Mouse (Mus musculus): Measurements from ENCODE around the gene Hoxd13. TPM values are rescaled to one million over a fixed set of nuclear protein-coding genes. Genes with fewer than 3 reads are reported as not detected.

Gene Hoxd13
- polyA plus RNA-seq, 1 experiment from 2014 or later, result not detected

DNA sequence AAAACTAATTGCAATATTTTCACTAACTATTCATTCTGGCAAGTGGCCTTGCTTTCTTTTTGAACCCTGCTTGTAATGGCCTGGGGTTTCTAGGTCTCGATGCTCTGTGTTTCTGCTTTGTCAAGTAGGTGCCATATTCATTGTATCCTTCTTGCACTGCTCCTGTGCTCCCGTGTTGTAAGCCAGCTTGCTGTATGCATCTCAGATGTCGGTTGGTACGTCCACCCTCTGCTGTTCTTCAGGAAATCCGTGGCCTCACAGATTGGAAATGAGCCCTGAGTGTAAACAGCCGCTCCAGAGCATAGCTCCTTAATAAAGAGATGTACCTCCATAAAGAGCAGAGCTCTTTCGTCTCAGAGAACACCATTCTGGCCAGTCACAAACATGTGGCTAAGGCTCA, 39.5 kb downstream of the Hoxd13 start:
- Histone ChIP-seq H3K27ac (ENCODE audit: low read depth, low read length) (no peak overlapping the region), H3K36me3 (ENCODE audit: control insufficient read depth, insufficient read depth) (no peaks in the 10 kb centered on the region), H3K4me3 (ENCODE audit: low read depth, low read length) (no peak overlapping the region), H3K9ac (ENCODE audit: low read depth, low read length) (no peak overlapping the region), H3K9me3 (ENCODE audit: control insufficient read depth) (no peaks in the 10 kb centered on the region), H3K27me3 (replicated peaks; ENCODE audit: control insufficient read depth, insufficient read depth, low read length) (peaks cover 94% of the 10 kb centered on the region), H3K4me1 (replicated peaks; ENCODE audit: control insufficient read depth, insufficient read depth, low read length) (no peaks in the 10 kb centered on the region), H3K4me2 (replicated peaks; ENCODE audit: low read depth) (0 out of 2 replicates have a peak overlapping the region, but pooled peaks have one; percentile 6)
- TF ChIP-seq CTCF (IDR thresholded peaks at IDR 0.05; ENCODE audit: low read depth), result no peak
- ATAC-seq, result no peak
- 37% methylated on average over 7 of the region's 7 CpGs for WGBS

DNA sequence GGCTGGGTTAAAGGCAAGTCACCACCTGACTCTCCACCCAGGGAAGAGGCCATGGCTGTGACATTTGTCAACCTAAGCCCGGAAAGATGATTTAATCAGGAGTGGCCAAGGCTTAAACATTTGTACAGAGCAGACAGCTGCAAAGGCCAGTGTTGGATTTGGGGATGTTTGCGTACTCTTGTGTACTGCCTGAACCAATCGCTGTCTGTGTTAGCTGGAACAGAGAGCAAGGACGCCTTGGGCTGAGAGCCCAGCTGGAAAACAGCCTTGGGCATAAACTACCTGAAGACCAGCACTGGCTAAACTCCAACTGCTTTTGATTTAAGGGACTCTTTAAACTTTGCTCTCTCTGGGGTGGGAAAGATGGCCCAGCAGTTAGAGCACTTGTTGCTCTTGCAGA, 40.6 kb downstream of the Hoxd13 start:
- H3K27ac ChIP-seq (ENCODE audit: low read depth, low read length), result no peak overlapping the region
- no peak for TF ChIP-seq CTCF (IDR thresholded peaks at IDR 0.05; ENCODE audit: low read depth)
- H3K4me2 ChIP-seq (replicated peaks; ENCODE audit: low read depth), result no peak overlapping the region
- peaks cover 94% of the 10 kb centered on the region for H3K27me3 ChIP-seq (replicated peaks; ENCODE audit: control insufficient read depth, insufficient read depth, low read length)
- H3K4me3 ChIP-seq (ENCODE audit: low read depth, low read length), result no peak overlapping the region
- no peaks in the 10 kb centered on the region for H3K4me1 ChIP-seq (replicated peaks; ENCODE audit: control insufficient read depth, insufficient read depth, low read length)
- 31% methylated on average over 4 of the region's 4 CpGs for WGBS
- no peak for ATAC-seq
- H3K9ac ChIP-seq (ENCODE audit: low read depth, low read length), result no peak overlapping the region
- H3K9me3 ChIP-seq (ENCODE audit: control insufficient read depth), result no peaks in the 10 kb centered on the region
- H3K36me3 ChIP-seq (ENCODE audit: control insufficient read depth, insufficient read depth), result no peaks in the 10 kb centered on the region

DNA sequence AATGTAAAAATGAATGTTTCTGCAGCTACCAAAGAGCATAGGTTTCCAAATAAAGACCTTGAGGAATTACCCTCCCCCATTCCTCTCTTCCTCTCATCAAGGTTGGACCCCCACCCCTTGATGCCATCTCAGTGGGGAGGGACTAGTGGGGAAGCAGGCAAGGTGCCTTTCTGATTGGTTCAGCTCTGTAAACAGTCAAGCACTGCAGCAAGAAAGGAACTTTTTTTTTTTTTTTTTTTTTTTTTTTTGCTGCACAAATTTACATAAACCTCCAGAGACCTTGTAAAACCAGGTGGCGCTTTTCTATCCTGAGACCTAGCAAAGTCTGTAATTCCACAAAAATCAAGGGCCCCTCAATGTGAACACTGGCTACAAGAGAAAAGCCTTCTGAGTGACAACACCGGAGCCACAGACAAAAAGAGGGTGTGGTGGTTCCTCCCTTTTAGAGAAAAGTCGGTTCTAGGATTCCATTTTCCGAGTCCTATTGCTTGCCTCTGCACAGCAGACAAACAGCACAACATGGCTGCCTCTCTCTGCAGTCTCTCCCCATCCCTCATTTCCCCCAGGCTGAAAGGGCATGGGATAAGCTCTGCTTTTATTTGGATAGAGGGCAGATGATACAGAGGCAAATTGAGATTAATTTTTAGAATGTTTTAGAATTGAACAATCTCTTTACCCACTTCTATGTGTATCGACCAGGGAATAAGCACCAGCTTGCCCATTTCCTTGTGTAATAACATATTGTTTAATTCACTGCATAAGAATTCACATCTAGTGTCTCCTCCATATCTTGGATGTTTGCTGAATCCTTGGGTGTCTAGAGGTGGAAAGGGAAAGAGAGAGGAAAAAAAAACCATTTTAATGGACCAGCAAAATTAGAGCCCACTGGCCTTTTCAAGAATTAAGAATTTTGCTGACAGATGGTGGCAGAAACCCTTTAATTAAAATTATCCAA, 41.6 kb downstream of the Hoxd13 start:
- 22% methylated on average over 5 of the region's 5 CpGs for WGBS
- H3K4me2 ChIP-seq (replicated peaks; ENCODE audit: low read depth), result no peak overlapping the region
- ATAC-seq, result no peak

DNA sequence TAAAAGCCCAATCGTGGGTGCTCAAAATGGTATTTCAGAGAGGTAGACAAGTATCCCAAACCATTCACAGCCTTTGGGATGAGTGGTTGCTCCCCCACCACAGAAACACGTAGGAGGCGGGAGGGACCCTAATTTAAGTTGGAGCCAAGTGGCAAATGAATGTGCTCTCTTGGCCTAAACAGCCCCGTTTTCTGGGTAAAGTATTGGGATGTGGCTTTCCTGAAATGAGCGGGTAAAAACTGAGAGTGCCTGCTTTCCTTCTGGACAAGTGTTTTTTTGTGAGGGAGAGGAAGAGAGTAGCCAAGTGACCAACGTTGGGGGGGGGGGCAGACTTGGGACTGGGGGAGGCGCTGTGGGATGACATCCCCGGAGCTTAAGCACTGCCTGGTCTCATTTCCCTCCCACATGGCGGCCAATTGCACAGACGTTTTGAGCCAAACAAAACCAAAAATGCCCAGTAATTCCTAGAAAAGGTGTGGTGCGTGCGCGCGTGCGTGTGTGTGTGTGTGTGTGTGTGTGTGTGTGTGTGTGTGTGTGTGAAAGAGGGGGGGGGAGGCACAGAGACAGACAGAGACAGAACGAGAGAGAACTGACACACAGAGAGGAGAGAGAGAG, 42.9 kb downstream of the Hoxd13 start:
- H3K4me2 ChIP-seq (replicated peaks; ENCODE audit: low read depth), result peak overlapping the region; percentile 70
- no peaks in the 10 kb centered on the region for H3K4me1 ChIP-seq (replicated peaks; ENCODE audit: control insufficient read depth, insufficient read depth, low read length)
- peaks cover 94% of the 10 kb centered on the region for H3K27me3 ChIP-seq (replicated peaks; ENCODE audit: control insufficient read depth, insufficient read depth, low read length)
- H3K4me3 ChIP-seq (ENCODE audit: low read depth, low read length), result peak overlapping the region; percentile 65
- whole genome bisulfite sequencing, result 4% methylated on average over 16 of the region's 16 CpGs
- ATAC-seq, result no peak
- H3K9ac ChIP-seq (ENCODE audit: low read depth, low read length), result no peak overlapping the region
- no peaks in the 10 kb centered on the region for H3K9me3 ChIP-seq (ENCODE audit: control insufficient read depth)
- TF ChIP-seq CTCF (IDR thresholded peaks at IDR 0.05; ENCODE audit: low read depth), result no peak
- no peaks in the 10 kb centered on the region for H3K36me3 ChIP-seq (ENCODE audit: control insufficient read depth, insufficient read depth)
- H3K27ac ChIP-seq (ENCODE audit: low read depth, low read length), result no peak overlapping the region

More for the DNA sequence above, 41.6 kb downstream of the Hoxd13 start:
- H3K27ac ChIP-seq (ENCODE audit: low read depth, low read length), result no peak overlapping the region
- no peak overlapping the region for H3K9ac ChIP-seq (ENCODE audit: low read depth, low read length)
- no peaks in the 10 kb centered on the region for H3K9me3 ChIP-seq (ENCODE audit: control insufficient read depth)
- no peaks in the 10 kb centered on the region for H3K36me3 ChIP-seq (ENCODE audit: control insufficient read depth, insufficient read depth)
- H3K4me1 ChIP-seq (replicated peaks; ENCODE audit: control insufficient read depth, insufficient read depth, low read length), result no peaks in the 10 kb centered on the region
- TF ChIP-seq CTCF (IDR thresholded peaks at IDR 0.05; ENCODE audit: low read depth), result no peak
- H3K4me3 ChIP-seq (ENCODE audit: low read depth, low read length), result no peak overlapping the region
- H3K27me3 ChIP-seq (replicated peaks; ENCODE audit: control insufficient read depth, insufficient read depth, low read length), result peaks cover 94% of the 10 kb centered on the region

DNA sequence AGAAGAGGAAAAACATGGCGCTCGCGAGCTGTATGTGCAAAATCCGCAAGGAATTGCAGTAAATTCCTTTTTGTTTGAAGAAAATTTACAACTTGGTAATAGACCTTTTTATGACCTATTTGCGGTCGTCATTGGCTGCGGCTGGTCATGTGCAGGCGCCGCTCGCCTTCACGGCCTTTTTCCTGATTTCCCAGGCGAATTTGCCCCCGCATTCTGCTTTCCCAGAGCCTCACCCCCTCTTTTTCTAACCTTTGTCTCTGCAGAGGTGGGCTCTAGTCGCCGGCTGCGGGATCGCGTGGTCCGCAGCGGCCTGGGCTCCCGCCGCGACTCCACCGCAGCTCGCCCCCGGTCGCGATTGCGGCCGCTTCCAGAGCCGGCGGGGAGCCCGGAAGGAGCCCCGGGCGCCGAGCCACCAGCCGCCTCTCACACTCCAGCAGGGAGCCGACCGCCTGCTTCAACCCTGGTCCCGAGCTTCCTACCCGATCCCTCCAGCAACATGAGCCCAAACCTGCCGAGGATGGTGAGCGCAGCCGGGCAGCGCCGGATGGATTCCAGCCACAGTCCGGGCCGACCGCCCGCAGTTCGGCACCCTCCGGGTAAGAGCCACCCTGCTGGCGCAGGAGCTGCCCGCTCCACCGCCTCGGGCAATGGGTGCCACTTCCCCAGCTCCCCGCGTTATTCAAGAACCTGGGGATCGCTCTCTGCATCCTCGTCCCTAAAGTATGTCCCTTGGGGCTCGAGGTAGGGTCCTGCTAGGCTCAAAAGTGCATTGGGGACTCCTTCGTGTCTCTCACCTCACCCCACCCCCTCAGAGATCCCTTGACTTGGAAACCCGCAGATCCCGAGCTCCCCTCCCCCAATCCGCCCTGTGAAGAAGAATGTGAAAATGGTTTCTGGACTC, 43.9 kb downstream of the Hoxd13 start, which contains the start of the genes Hoxd3 and Hoxd4:
Gene Hoxd3, plus strand, starts transcription at position 207 of the 901 bp plus-strand sequence.
Gene Hoxd4, plus strand, starts transcription at position 209 of the 901 bp plus-strand sequence.
- peak within 1 kb of the TSS; percentile 66 for H3K27ac ChIP-seq (ENCODE audit: low read depth, low read length)
- WGBS, result under 1% methylated on average over 65 of the region's 65 CpGs
- peak within 1 kb of the TSS; percentile 70 for H3K4me2 ChIP-seq (replicated peaks; ENCODE audit: low read depth)
- peak within 1 kb of the TSS; percentile 70 for H3K9ac ChIP-seq (ENCODE audit: low read depth, low read length)
- H3K4me1 ChIP-seq (replicated peaks; ENCODE audit: control insufficient read depth, insufficient read depth, low read length), result no peaks in the 10 kb centered on the region
- H3K9me3 ChIP-seq (ENCODE audit: control insufficient read depth), result no peaks in the 10 kb centered on the region
- no peak for TF ChIP-seq CTCF (IDR thresholded peaks at IDR 0.05; ENCODE audit: low read depth)
- peak; percentile 39 for ATAC-seq
- no peaks in the 10 kb centered on the region for H3K36me3 ChIP-seq (ENCODE audit: control insufficient read depth, insufficient read depth)
- H3K27me3 ChIP-seq (replicated peaks; ENCODE audit: control insufficient read depth, insufficient read depth, low read length), result peaks cover 88% of the 10 kb centered on the region
- peak within 1 kb of the TSS; percentile 65 for H3K4me3 ChIP-seq (ENCODE audit: low read depth, low read length)
